Mouse (Mus musculus) ES-E14 (cell line): ENCODE data around the gene Ccdc116. TPM values are rescaled to one million over a fixed set of nuclear protein-coding genes. Genes with fewer than 3 reads are reported as not detected.

Experiments
- DNase-seq: peaks from one replicate; pipeline ENCODE4 v3.0.0-alpha.2; 2013; ENCODE audit warnings: low read depth, low spot score
- H3K27ac ChIP-seq: 2 replicates; pipeline ENCODE4 v1.5.1; 2012; ENCODE audit warnings: low read depth, mild to moderate bottlenecking, low read length, moderate library complexity, mixed read lengths; ENCODE audit not compliant: poor library complexity, insufficient read depth, severe bottlenecking
- H3K36me3 ChIP-seq: 2 replicates; pipeline ENCODE4 v1.6.1; 2012; ENCODE audit warnings: mild to moderate bottlenecking, low read length, moderate library complexity, mixed read lengths; ENCODE audit not compliant: control insufficient read depth, poor library complexity, insufficient read depth, severe bottlenecking
- H3K4me1 ChIP-seq, 2 experiments: fragments of 150-350 bp in 1 of 2; sonication (generic) in 1 of 2; 2 replicates each; pipeline ENCODE4 v1.6.1; 2012; ENCODE audit warnings: low read length in 2 of 2, mild to moderate bottlenecking in 1 of 2, mixed read lengths in 1 of 2; ENCODE audit not compliant: control insufficient read depth in 2 of 2, insufficient read depth in 2 of 2, poor library complexity in 1 of 2
- H3K4me3 ChIP-seq, 2 experiments: fragments of 150-350 bp in 1 of 2; sonication (generic) in 1 of 2; 2 replicates each; pipeline ENCODE4 v1.5.1; 2012; ENCODE audit warnings: low read length in 2 of 2, low read depth in 1 of 2, mild to moderate bottlenecking in 1 of 2, mixed read lengths in 1 of 2; ENCODE audit not compliant: insufficient read depth in 1 of 2, poor library complexity in 1 of 2, severe bottlenecking in 1 of 2
- H3K9ac ChIP-seq: 2 replicates; pipeline ENCODE4 v1.6.1; 2012; ENCODE audit warnings: low read depth, mild to moderate bottlenecking, low read length, mixed read lengths; ENCODE audit not compliant: poor library complexity, insufficient read depth, severe bottlenecking
- H3K9me3 ChIP-seq: fragments of 150-350 bp; sonication (generic); 2 replicates; pipeline ENCODE4 v1.6.1; 2012; ENCODE audit warnings: low read depth, mild to moderate bottlenecking, low read length; ENCODE audit not compliant: control insufficient read depth, insufficient read depth
- CHD2 ChIP-seq: IDR thresholded peaks from 2 replicates; pipeline ENCODE4 v1.6.1; 2014; ENCODE audit warnings: mild to moderate bottlenecking, low read depth, low read length, inconsistent platforms
- HCFC1 ChIP-seq: IDR thresholded peaks from 2 replicates; pipeline ENCODE4 v1.6.1; 2012; ENCODE audit warnings: low read length, inconsistent platforms, borderline replicate concordance; ENCODE audit not compliant: insufficient read depth
- MAFK ChIP-seq: IDR thresholded peaks from 2 replicates; pipeline ENCODE4 v1.6.1; 2014; ENCODE audit warnings: mild to moderate bottlenecking, low read depth, low read length, inconsistent platforms; ENCODE audit not compliant: insufficient read depth
- ZC3H11A ChIP-seq: IDR thresholded peaks from 2 replicates; pipeline ENCODE4 v1.6.1; 2012; ENCODE audit warnings: low read depth, mild to moderate bottlenecking, inconsistent platforms, low read length, borderline replicate concordance
- ZNF384 ChIP-seq: IDR thresholded peaks from 2 replicates; pipeline ENCODE4 v1.6.1; 2012; ENCODE audit warnings: low read depth, low read length, inconsistent platforms
- in situ Hi-C, 2 experiments: fragments of 600-800 bp; cut with MboI; formaldehyde crosslinking; loops; one replicate each; pipeline ENCODE4 v1.15.1; 2025; ENCODE audit warnings: low sequenced_read_pairs in 2 of 2, inconsistent platforms in 1 of 2; ENCODE audit not compliant: unreplicated experiment in 2 of 2
- total RNA-seq: library from RNA; depleted of rRNA; stranded (reverse); fragments of 300-350 nt; gene quantifications from 2 replicates; pipeline ENCODE4 v1.2.3, GENCODE M21; 2012

The Ccdc116 gene
- total RNA-seq, 1 experiment: 4.4 TPM

- H3K4me3 ChIP-seq: peak within 1 kb of the TSS; percentile 77 to 88
- TF ChIP-seq CHD2 (peak; percentile 68; the same call in 1 of the 2 replicates), MAFK (no peak), HCFC1 (no peak), ZNF384 (no peak), ZC3H11A (no peak)
- peaks cover 5 to 7% of the 10 kb centered on the region in 2 experiments; a peak in 1 of 4 replicates for H3K4me1 ChIP-seq
- peak within 1 kb of the TSS; percentile 91 for H3K9ac ChIP-seq
- H3K9me3 ChIP-seq: no peaks in the 10 kb centered on the region
- DNase-seq: peak; percentile 76
- peak within 1 kb of the TSS; percentile 54 for H3K27ac ChIP-seq
- in situ Hi-C loops: no loop called here
- H3K36me3 ChIP-seq: peaks cover 11% of the 10 kb centered on the region
These were observed 22.0 kb downstream of the Ccdc116 start, which contains the start of gene 2610318N02Rik for GRCm38 (mm10) chr16:17124871-17125520. TSS of gene 2610318N02Rik (minus strand) at chr16:17125167.

- Histone ChIP-seq H3K4me1 (peaks cover 5 to 7% of the 10 kb centered on the region in 2 experiments; a peak in 1 of 4 replicates), H3K9me3 (no peaks in the 10 kb centered on the region), H3K9ac (peak overlapping the region; percentile 91), H3K36me3 (peaks cover 15% of the 10 kb centered on the region), H3K4me3 (peak overlapping the region; percentile 77 to 88), H3K27ac (peak overlapping the region; percentile 54; the same call in 1 of the 2 replicates)
- TF ChIP-seq HCFC1: no peak
- TF ChIP-seq ZC3H11A: no peak
- no peak for TF ChIP-seq MAFK
- no peak for TF ChIP-seq ZNF384
- no peak for TF ChIP-seq CHD2
- DNase-seq: no peak
- in situ Hi-C loops: no loop called here
These were observed 22.7 kb downstream of the Ccdc116 start for GRCm38 (mm10) chr16:17124119-17124870.

- Histone ChIP-seq H3K27ac (no peak overlapping the region), H3K9ac (peak overlapping the region; percentile 56), H3K9me3 (no peaks in the 10 kb centered on the region), H3K4me1 (peaks cover 5 to 7% of the 10 kb centered on the region in 2 experiments; a peak in 1 of 4 replicates), H3K4me3 (peak overlapping the region; percentile 50 to 53), H3K36me3 (peaks cover 25% of the 10 kb centered on the region)
- in situ Hi-C loops: no loop called here
- no peak for TF ChIP-seq ZNF384
- no peak for TF ChIP-seq CHD2
- TF ChIP-seq HCFC1: no peak
- no peak for TF ChIP-seq MAFK
- no peak for TF ChIP-seq ZC3H11A
- DNase-seq: peak; percentile 62
These were observed 25.5 kb downstream of the Ccdc116 start for GRCm38 (mm10) chr16:17121569-17121968.

GRCm38 (mm10) chr16:17117309-17117799 lies 29.7 kb downstream of the Ccdc116 start:
- Histone ChIP-seq H3K4me1 (peaks cover 3 to 4% of the 10 kb centered on the region in 2 experiments; a peak in 1 of 4 replicates), H3K9me3 (no peaks in the 10 kb centered on the region), H3K36me3 (peaks cover 37% of the 10 kb centered on the region), H3K27ac (no peak overlapping the region), H3K9ac (no peak overlapping the region), H3K4me3 (no peak overlapping the region)
- in situ Hi-C loops: no loop called here
- no peak for TF ChIP-seq HCFC1
- TF ChIP-seq MAFK: no peak
- TF ChIP-seq CHD2: no peak
- DNase-seq: no peak
